Mouse (Mus musculus) neural tube, embryonic 11.5 days (tissue): ENCODE results near the gene AI467606. TPM values are rescaled to one million over a fixed set of nuclear protein-coding genes. Genes with fewer than 3 reads are reported as not detected.
A peak's percentile ranks its signal among the peaks of the same experiment; 100 is the strongest.

ENCODE experiments used
- ATAC-seq: fragments of 200-750 bp; cut with Nextera tagmentation; 2 replicates; pipeline ENCODE4 v1.8.0; 2017; ENCODE audit warnings: moderate number of reproducible peaks, mild to moderate bottlenecking, moderate TSS enrichment, moderate library complexity; ENCODE audit not compliant: insufficient read depth, low FRiP score, low TSS enrichment
- DNase-seq: peaks from one replicate; pipeline ENCODE4 v3.0.0-alpha.2; 2015; ENCODE audit warnings: low spot score
- H3K27ac ChIP-seq: fragments of 300-500 bp; sonication (generic); 2 replicates; pipeline ENCODE4 v1.5.1; 2014; ENCODE audit warnings: low read depth, mild to moderate bottlenecking, low read length
- H3K27me3 ChIP-seq: fragments of 300-500 bp; sonication (generic); 2 replicates; pipeline ENCODE4 v1.6.1; 2014; ENCODE audit warnings: mild to moderate bottlenecking, low read length, mixed read lengths; ENCODE audit not compliant: control insufficient read depth, insufficient read depth
- H3K36me3 ChIP-seq: fragments of 300-500 bp; sonication (generic); 2 replicates; pipeline ENCODE4 v1.6.1; 2014; ENCODE audit warnings: mild to moderate bottlenecking, low read length, moderate library complexity, mixed read lengths; ENCODE audit not compliant: control insufficient read depth, insufficient read depth
- H3K4me1 ChIP-seq: fragments of 300-500 bp; sonication (generic); 2 replicates; pipeline ENCODE4 v1.6.1; 2014; ENCODE audit warnings: low read length, mixed read lengths; ENCODE audit not compliant: control insufficient read depth, insufficient read depth
- H3K4me2 ChIP-seq: fragments of 300-500 bp; sonication (generic); 2 replicates; pipeline ENCODE4 v1.6.1; 2014; ENCODE audit warnings: low read depth, mild to moderate bottlenecking, moderate library complexity
- H3K4me3 ChIP-seq: fragments of 300-500 bp; sonication (generic); 2 replicates; pipeline ENCODE4 v1.5.1; 2014; ENCODE audit warnings: low read depth, low read length
- H3K9ac ChIP-seq: fragments of 300-500 bp; sonication (generic); 2 replicates; pipeline ENCODE4 v1.6.1; 2014; ENCODE audit warnings: mild to moderate bottlenecking, low read length
- H3K9me3 ChIP-seq: fragments of 300-500 bp; sonication (generic); 2 replicates; pipeline ENCODE4 v1.6.1; 2016; ENCODE audit warnings: low read length; ENCODE audit not compliant: control insufficient read depth
- WGBS: fragments of 180-500 bp; shearing (Covaris S2); extraction: QIAGEN DNeasy Blood & Tissue Kit; methylation state at CpG from one replicate; pipeline ENCODE4 v1.1.7; 2014; 5-methylcytosine and 5-hydroxymethylcytosine counted together
- polyA plus RNA-seq: library from polyadenylated mRNA; unstranded; fragments of >200 nt; fragmentation: Nextera tagmentation; extraction: Ambion mirVana; gene quantifications from 2 replicates; pipeline ENCODE4 v1.2.1, GENCODE M21; 2014

Gene AI467606
- polyA plus RNA-seq, 1 experiment from 2014 or later: 1.1 TPM

DNA sequence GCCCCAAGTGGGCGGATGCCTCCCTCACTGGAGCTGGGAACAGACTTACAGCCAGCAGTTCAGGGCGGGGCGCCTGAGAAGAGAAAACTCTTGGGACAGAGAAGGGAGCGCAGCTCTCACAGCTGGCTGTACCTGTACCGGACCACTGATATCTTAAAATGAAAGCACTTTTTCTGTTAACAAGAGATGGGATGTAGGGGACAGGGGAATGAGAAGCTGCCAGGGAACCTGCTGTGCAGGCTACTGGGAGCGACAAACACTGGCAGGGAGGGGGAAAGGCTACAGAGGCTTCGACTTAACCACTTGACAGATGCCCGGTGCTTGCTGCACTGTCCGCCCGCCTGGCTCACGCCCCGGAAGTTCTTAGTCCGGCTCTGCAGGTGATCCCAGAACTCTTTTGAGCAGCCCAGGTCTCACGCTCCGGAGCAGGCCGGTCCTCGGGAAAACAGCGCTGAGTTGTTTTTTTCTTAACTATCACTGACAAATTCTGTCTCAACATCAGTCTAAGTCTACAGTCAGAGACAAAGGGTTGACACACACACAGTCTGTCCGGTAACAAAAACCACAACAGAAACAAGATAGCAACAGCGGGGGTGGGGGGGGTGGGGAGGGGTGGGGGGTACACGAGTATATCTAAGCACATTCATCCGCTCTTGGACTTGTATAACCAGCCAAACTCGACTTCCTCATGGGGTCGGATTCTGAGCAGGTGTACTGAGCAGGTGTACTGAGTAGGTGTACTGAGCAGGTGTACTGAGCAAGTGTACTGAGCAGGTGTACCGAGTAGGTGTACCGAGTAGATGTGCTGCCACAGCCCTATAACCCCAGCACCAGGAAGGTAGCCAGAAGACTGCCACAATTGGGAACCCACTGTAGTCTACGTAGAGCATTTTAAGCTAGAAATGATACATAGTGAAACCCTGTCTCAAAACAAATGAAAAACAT lies 2.0 kb upstream of the AI467606 start:
- H3K27ac ChIP-seq: no peak overlapping the region

DNA sequence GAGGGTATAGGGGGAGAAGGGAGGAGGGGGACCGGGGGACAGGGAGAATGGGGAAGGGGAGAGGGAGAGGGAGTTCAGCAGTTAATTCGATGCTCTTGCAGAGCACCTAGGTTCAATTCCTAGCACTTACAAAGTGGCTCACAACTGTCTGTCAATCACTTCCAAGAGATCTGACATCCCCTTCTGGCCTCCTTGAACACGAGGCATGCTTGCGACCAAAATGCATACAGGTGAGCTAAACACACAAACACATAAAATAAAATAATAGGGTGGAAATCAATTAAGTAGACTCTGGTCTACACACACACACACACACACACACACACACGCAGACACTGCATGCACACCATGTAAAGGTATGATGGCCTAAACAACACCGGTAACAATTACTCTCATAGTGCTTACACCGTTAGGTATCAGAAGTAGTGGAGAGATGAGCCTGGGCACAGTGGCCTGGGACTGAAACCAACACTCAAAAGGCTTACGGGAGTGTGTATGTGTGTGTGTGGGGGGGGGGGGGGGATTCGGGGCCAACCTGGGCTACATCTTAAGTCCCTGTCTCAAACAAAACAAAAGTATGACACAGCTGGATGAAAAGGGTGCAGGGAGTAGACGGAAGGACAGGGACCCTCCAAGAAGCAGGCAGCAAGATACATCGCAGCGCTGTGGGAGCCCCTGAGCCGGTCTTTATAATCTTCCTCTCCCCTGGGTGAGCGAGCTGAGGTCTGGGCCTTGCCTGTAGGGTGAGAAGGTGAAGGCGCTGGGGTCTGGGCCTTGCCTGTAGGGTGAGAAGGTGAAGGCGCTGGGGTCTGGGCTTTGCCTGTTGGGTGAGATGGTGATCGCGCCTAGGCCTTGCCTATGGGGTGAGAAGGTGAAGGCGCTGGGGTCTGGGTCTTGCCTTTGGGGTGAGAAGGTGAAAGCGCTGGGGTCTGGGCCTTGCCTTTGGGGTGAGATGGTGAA lies 725 bp upstream of the AI467606 start:
- no peak overlapping the region for H3K4me3 ChIP-seq
- no peaks in the 10 kb centered on the region for H3K36me3 ChIP-seq
- 91% methylated on average over 20 of the region's 20 CpGs for WGBS
- H3K4me2 ChIP-seq: no peak overlapping the region
- H3K27me3 ChIP-seq: no peaks in the 10 kb centered on the region
- DNase-seq (no peak), ATAC-seq (no peak)
- H3K4me1 ChIP-seq: peaks cover 5% of the 10 kb centered on the region; the same call in 1 of the 2 replicates
- H3K27ac ChIP-seq: no peak overlapping the region
- H3K9ac ChIP-seq: no peak overlapping the region
- H3K9me3 ChIP-seq: no peaks in the 10 kb centered on the region

More for the DNA sequence above, 2.0 kb upstream of the AI467606 start:
- Histone ChIP-seq H3K4me3 (peak overlapping the region; percentile 18; the same call in 1 of the 2 replicates), H3K36me3 (no peaks in the 10 kb centered on the region), H3K9ac (no peak overlapping the region; the same call in 1 of the 2 replicates), H3K27me3 (no peaks in the 10 kb centered on the region), H3K4me1 (peaks cover 5% of the 10 kb centered on the region; the same call in 1 of the 2 replicates), H3K9me3 (no peaks in the 10 kb centered on the region), H3K4me2 (peak overlapping the region; percentile 39)
- ATAC-seq (no peak), DNase-seq (no peak)
- 26% methylated on average over 27 of the region's 27 CpGs for WGBS

DNA sequence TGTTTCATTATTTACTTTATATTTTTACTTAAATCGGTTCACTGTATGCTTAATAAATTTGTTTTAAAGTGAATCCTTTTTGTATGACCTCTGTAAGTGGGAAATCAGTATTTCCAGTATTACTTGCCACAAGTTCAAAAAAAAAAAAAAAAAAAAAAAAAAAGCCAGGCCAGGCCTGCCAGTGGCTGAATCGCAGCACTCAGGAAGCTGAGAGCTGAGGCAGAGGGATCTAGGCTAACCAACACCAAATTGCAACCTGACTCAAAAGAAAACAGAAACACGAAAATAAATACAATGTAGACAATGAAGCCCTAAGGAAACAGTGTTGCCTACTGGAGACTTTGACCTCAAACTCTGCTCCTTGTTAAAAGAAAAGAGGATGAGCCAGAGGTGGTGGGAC lies 2.8 kb downstream of the AI467606 start:
- Histone ChIP-seq H3K4me2 (no peak overlapping the region), H3K4me1 (peaks cover 3% of the 10 kb centered on the region; the same call in 1 of the 2 replicates), H3K27me3 (no peaks in the 10 kb centered on the region), H3K27ac (no peak overlapping the region), H3K4me3 (no peak overlapping the region), H3K9ac (no peak overlapping the region), H3K9me3 (no peaks in the 10 kb centered on the region), H3K36me3 (no peaks in the 10 kb centered on the region)
- 83% methylated on average over 3 of the region's 3 CpGs for WGBS
- ATAC-seq (no peak), DNase-seq (no peak)

DNA sequence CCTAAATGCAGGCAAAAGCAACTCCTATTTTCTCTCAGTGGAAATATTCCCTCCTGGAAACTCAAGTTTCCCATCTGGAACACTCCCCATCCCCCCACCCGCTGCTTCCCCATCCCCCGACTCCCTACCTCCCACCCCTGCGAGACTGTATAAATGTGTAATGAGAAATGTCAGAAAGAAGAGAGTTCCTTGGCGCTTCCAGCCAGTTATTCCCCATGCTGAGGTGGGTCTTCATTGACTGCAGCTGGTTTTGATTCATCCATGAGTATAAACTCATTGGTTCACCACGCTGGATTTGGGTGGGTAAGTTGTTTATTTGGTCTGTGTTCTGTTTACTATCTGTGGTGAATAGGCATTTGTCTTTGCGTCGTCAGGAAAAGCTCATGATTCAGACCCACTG lies 5.3 kb downstream of the AI467606 start:
- ATAC-seq: no peak
- Histone ChIP-seq H3K27me3 (no peaks in the 10 kb centered on the region), H3K4me1 (no peaks in the 10 kb centered on the region), H3K36me3 (no peaks in the 10 kb centered on the region), H3K27ac (no peak overlapping the region), H3K9ac (no peak overlapping the region), H3K9me3 (no peaks in the 10 kb centered on the region), H3K4me2 (no peak overlapping the region), H3K4me3 (no peak overlapping the region)
- WGBS: 80% methylated on average over 7 of the region's 7 CpGs
- no peak for DNase-seq

DNA sequence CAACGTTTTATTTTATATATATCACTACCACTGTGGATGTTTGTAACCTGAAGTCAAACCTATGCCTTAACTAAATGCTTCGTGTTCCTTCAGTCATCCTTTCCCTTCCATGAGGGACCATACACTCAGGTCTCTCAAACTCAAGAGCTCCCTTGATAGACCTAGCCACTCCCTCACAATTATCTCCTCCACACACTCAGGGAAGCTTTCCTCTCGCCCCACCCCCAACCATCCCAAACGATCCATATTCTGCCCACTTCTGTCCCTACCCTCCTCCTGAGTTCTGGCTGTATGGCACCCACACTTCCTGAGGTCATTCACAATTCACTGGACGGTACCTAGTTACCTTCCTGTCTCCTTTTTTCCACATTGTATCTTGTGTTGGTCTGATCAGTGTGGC lies 7.4 kb downstream of the AI467606 start:
- ATAC-seq: no peak

DNA sequence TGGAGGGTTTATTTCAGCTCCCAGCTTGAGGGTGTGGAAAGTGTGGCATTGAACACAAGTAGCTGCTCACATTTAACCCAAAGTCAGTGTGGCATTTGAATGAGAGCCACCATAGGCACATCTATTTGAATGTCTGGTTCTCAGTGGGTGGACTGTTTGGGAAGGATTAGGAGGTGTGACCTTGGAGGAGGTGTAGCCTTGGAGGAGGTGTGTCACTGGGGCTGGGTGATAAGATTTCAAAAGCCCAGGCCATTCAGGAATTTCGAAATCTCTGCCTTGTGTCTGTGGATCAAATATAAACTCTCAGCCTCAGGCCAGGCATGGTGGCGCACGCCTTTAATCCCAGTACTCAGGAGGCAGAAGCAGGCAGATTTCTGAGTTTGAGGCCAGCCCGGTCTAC lies 7.8 kb downstream of the AI467606 start:
- Histone ChIP-seq H3K4me1 (no peaks in the 10 kb centered on the region), H3K4me3 (no peak overlapping the region), H3K9ac (no peak overlapping the region), H3K27me3 (no peaks in the 10 kb centered on the region), H3K4me2 (no peak overlapping the region), H3K27ac (no peak overlapping the region), H3K9me3 (no peaks in the 10 kb centered on the region), H3K36me3 (no peaks in the 10 kb centered on the region)
- ATAC-seq (no peak), DNase-seq (no peak)
- 95% methylated on average over 4 of the region's 4 CpGs for WGBS

More for the DNA sequence above, 7.4 kb downstream of the AI467606 start:
- no peak overlapping the region for H3K27ac ChIP-seq
- no peak overlapping the region for H3K4me2 ChIP-seq
- H3K4me1 ChIP-seq: no peaks in the 10 kb centered on the region
- DNase-seq: no peak
- H3K36me3 ChIP-seq: no peaks in the 10 kb centered on the region
- H3K4me3 ChIP-seq: no peak overlapping the region
- H3K9ac ChIP-seq: no peak overlapping the region
- no peaks in the 10 kb centered on the region for H3K9me3 ChIP-seq
- 85% methylated on average over 5 of the region's 5 CpGs for WGBS
- H3K27me3 ChIP-seq: no peaks in the 10 kb centered on the region

DNA sequence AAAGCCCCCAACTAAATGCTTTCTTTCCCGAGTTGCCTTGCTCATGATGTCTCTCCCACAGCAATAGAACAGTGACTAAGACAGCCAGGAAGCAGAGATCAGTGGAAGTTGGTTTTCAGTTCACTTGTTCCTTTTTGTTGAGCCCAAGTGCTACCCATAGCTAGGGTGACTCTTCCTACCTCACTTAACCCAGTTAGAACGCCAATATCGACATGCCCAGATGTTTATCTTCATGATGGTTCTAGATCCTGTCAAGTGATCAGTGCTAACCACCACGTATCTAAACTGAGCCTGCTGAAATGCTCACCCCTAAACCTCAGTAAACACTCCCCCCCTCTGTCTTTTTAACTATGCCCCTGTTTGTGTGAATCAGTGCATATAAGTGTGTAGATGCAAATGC lies 8.4 kb downstream of the AI467606 start:
- H3K4me1 ChIP-seq: no peaks in the 10 kb centered on the region
- ATAC-seq (no peak), DNase-seq (no peak)
- 92% methylated on average over 4 of the region's 4 CpGs for WGBS
- H3K4me3 ChIP-seq: no peak overlapping the region
- no peak overlapping the region for H3K27ac ChIP-seq
- no peak overlapping the region for H3K9ac ChIP-seq
- H3K4me2 ChIP-seq: no peak overlapping the region
- no peaks in the 10 kb centered on the region for H3K36me3 ChIP-seq
- H3K27me3 ChIP-seq: no peaks in the 10 kb centered on the region
- H3K9me3 ChIP-seq: no peaks in the 10 kb centered on the region

DNA sequence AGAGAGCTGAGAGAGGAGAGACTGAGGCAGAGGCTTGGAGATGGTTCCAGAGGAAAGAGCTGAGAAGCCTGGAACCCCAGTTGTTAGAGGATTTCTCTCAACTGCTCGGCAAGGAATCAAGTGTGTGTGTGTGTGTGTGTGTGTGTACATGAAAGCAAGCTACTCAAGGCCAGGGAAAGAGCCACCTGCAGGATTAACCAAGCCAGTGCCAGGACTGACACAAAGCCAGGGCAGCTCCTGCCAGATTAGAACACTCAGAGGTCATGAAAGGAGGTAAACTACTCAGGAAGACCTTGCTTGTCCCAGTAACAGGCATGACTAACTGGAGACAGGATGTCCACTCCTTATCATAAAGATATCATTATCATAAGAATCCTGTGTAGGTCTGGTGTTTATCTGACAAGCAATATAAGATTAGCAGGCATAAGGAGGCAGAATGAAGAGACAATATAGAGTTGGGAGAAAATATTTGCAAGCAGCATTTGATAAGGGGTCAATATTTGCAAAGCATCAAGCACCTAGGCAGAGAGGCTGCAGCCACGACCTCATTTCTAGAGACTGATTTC lies 10.4 kb downstream of the AI467606 start:
- WGBS: 53% methylated on average over 2 of the region's 2 CpGs
- Histone ChIP-seq H3K9ac (no peak overlapping the region), H3K9me3 (no peaks in the 10 kb centered on the region), H3K4me2 (no peak overlapping the region), H3K4me1 (no peaks in the 10 kb centered on the region), H3K4me3 (no peak overlapping the region), H3K36me3 (no peaks in the 10 kb centered on the region), H3K27ac (no peak overlapping the region), H3K27me3 (no peaks in the 10 kb centered on the region)
- DNase-seq (no peak), ATAC-seq (no peak)
